Mouse (Mus musculus): ENCODE data around the gene Kcnk4.
A peak's percentile ranks its signal among the peaks of the same experiment; 100 is the strongest.

Gene Kcnk4

GRCm38 (mm10) chr19:6934195-6934977, at the start of gene Kcnk4:
Kcnk4 (minus strand) TSS chr19:6934515.
- DNase-seq (ENCODE audit: extremely low read depth, insufficient read length, low spot score) = no peak

GRCm38 (mm10) chr19:6983621-6984020, 49.3 kb upstream of the Kcnk4 start:
- no peak for DNase-seq (ENCODE audit: extremely low read depth, insufficient read length, low spot score)

- DNase-seq (ENCODE audit: extremely low read depth, insufficient read length, low spot score) = no peak
These were observed 47.1 kb upstream of the Kcnk4 start for GRCm38 (mm10) chr19:6981465-6981864.

- peak; percentile 94 for DNase-seq (ENCODE audit: extremely low read depth, insufficient read length, low spot score)
These were observed 46.2 kb upstream of the Kcnk4 start, which contains the start of gene Fkbp2 for GRCm38 (mm10) chr19:6980381-6981093. Fkbp2 (minus strand) TSS chr19:6980501.

- peak; percentile 97 for DNase-seq (ENCODE audit: extremely low read depth, insufficient read length, low spot score)
These were observed 45.4 kb upstream of the Kcnk4 start for GRCm38 (mm10) chr19:6979486-6980380.

- DNase-seq (ENCODE audit: extremely low read depth, insufficient read length, low spot score) = peak; percentile 65
These were observed 44.7 kb upstream of the Kcnk4 start for GRCm38 (mm10) chr19:6979001-6979479.

GRCm38 (mm10) chr19:6978639-6978974, 44.3 kb upstream of the Kcnk4 start:
- DNase-seq (ENCODE audit: extremely low read depth, insufficient read length, low spot score) = no peak

GRCm38 (mm10) chr19:6977759-6978638, 43.7 kb upstream of the Kcnk4 start:
- no peak for DNase-seq (ENCODE audit: extremely low read depth, insufficient read length, low spot score)

GRCm38 (mm10) chr19:6975537-6976521, 41.5 kb upstream of the Kcnk4 start, which contains the start of gene Plcb3:
Plcb3 (minus strand) TSS chr19:6976470.
- peak; percentile 72 for DNase-seq (ENCODE audit: extremely low read depth, insufficient read length, low spot score)

- peak; percentile 85 for DNase-seq (ENCODE audit: extremely low read depth, insufficient read length, low spot score)
These were observed 40.2 kb upstream of the Kcnk4 start, which contains the start of gene Ppp1r14b for GRCm38 (mm10) chr19:6974211-6975205. Ppp1r14b (plus strand) TSS chr19:6974968.

GRCm38 (mm10) chr19:6973581-6974190, 39.4 kb upstream of the Kcnk4 start:
- no peak for DNase-seq (ENCODE audit: extremely low read depth, insufficient read length, low spot score)

GRCm38 (mm10) chr19:6972247-6972917, 38.1 kb upstream of the Kcnk4 start:
- DNase-seq (ENCODE audit: extremely low read depth, insufficient read length, low spot score) = no peak

- peak; percentile 43 for DNase-seq (ENCODE audit: extremely low read depth, insufficient read length, low spot score)
These were observed 37.3 kb upstream of the Kcnk4 start for GRCm38 (mm10) chr19:6971644-6972043.

- DNase-seq (ENCODE audit: extremely low read depth, insufficient read length, low spot score) = no peak
These were observed 36.3 kb upstream of the Kcnk4 start for GRCm38 (mm10) chr19:6970460-6971085.

- DNase-seq (ENCODE audit: extremely low read depth, insufficient read length, low spot score) = peak; percentile 77
These were observed 35.5 kb upstream of the Kcnk4 start for GRCm38 (mm10) chr19:6969665-6970381.

Measured in 3134 (cell line).